18 mouse cellular contexts compared by ENCODE assay signal in genomic region chr16:71511381-71511780, GRCm38 (mm10).
DNase-seq lines count a peak whose midpoint lies in the region; TF ChIP-seq lines count a peak whose summit lies in the region.
"Had no signal": no experiment of that assay in that cellular context is flagged by ENCODE, and none has a peak within 500 bp of the region (broad histone marks: within the 10 kb centered on the region; RNA-seq: fewer than 3 reads in every experiment).

No protein-coding gene starts in this region.

- no peaks in the 10 kb centered on the region; the same call in 1 of the 2 replicates for H3K4me1 ChIP-seq in embryonic fibroblast, embryonic 13.5 days (ENCODE audit: control insufficient read depth, insufficient read depth, low read length)
- H3K4me1 ChIP-seq: embryonic facial prominence, embryonic 10.5 days; embryonic facial prominence, embryonic 12.5 days; forebrain, embryonic 10.5 days; forebrain, embryonic 12.5 days had no signal

- peak overlapping the region; percentile 45; the same call in 1 of the 2 replicates for H3K27ac ChIP-seq in embryonic fibroblast, embryonic 13.5 days (ENCODE audit: insufficient read depth, low read length)
- H3K27ac ChIP-seq: embryonic facial prominence, embryonic 10.5 days; embryonic facial prominence, embryonic 12.5 days; forebrain, embryonic 10.5 days; forebrain, embryonic 12.5 days had no signal

- no peak overlapping the region for H3K4me3 ChIP-seq in embryonic fibroblast, embryonic 13.5 days (ENCODE audit: insufficient read depth, low read length)
- H3K4me3 ChIP-seq: embryonic facial prominence, embryonic 10.5 days; embryonic facial prominence, embryonic 12.5 days; erythroblast, embryonic 14.5 days; forebrain, embryonic 10.5 days; forebrain, embryonic 12.5 days had no signal

- TF ChIP-seq CTCF in embryonic fibroblast, embryonic 13.5 days (IDR thresholded peaks at IDR 0.05; ENCODE audit: borderline replicate concordance, insufficient read depth, low read length): no peak

- no peak for TF ChIP-seq POLR2A in embryonic fibroblast, embryonic 13.5 days (IDR thresholded peaks at IDR 0.05; ENCODE audit: low read depth, low read length)

- peak; percentile 92 for DNase-seq in 3T3-L1 (ENCODE audit: low read depth, low spot score)
- DNase-seq in Muller cell, postnatal 12 days (ENCODE audit: inconsistent ontology term): peak; percentile 79
- DNase-seq in spleen, adult 12 weeks (ENCODE audit: low spot score): no peak
- DNase-seq in right cerebral cortex, postnatal 10 days (ENCODE audit: low spot score in 2 of 2): no peak
- DNase-seq: adrenal gland, adult 8-10 months; adrenal gland, postnatal 14 days; adrenal gland, postnatal 36 days; cerebellum, adult 11-12 months; cerebellum, adult 2 months; cerebellum, adult 9-10 months; cerebellum, postnatal 10 days; cerebellum, postnatal 25 days had no signal

Comparison
In these comparisons a context has a peak if more than half of its experiments do, and no peak if none do; other contexts are left out.
1. DNase-seq: peak in 3T3-L1 (single experiment) and Muller cell, postnatal 12 days (single experiment); none in spleen, adult 12 weeks (single experiment) and right cerebral cortex, postnatal 10 days (0 of 2).